Mouse (Mus musculus): Measurements from ENCODE around the gene Sorcs2. TPM values are rescaled to one million over a fixed set of nuclear protein-coding genes. Genes with fewer than 3 reads are reported as not detected.
"Not testable (repeated sequence)": the region's sequence is repeated elsewhere in the genome, so short reads cannot be mapped to it uniquely, and the experiment has no call there.

Sorcs2 gene
- total RNA-seq, 1 experiment from 2014 or later = 1.4 TPM

- ATAC-seq (replicated peaks; ENCODE audit: insufficient number of reproducible peaks, low FRiP score, low TSS enrichment, poor library complexity, severe bottlenecking) = no peak
Measured at GRCm38 (mm10) chr5:36396011-36396410, 1.9 kb downstream of the Sorcs2 start.

GRCm38 (mm10) chr5:36394840-36395515 is 3.0 kb downstream of the Sorcs2 start:
- ATAC-seq (replicated peaks; ENCODE audit: insufficient number of reproducible peaks, low FRiP score, low TSS enrichment, poor library complexity, severe bottlenecking) = no peak

GRCm38 (mm10) chr5:36391751-36392150 is 6.2 kb downstream of the Sorcs2 start:
- ATAC-seq (replicated peaks; ENCODE audit: insufficient number of reproducible peaks, low FRiP score, low TSS enrichment, poor library complexity, severe bottlenecking) = no peak

- ATAC-seq (replicated peaks; ENCODE audit: insufficient number of reproducible peaks, low FRiP score, low TSS enrichment, poor library complexity, severe bottlenecking) = not testable (repeated sequence)
Measured at GRCm38 (mm10) chr5:36390591-36390927, 7.4 kb downstream of the Sorcs2 start.

GRCm38 (mm10) chr5:36389731-36390590 is 8.0 kb downstream of the Sorcs2 start:
- no peak for ATAC-seq (replicated peaks; ENCODE audit: insufficient number of reproducible peaks, low FRiP score, low TSS enrichment, poor library complexity, severe bottlenecking)

GRCm38 (mm10) chr5:36385062-36385461 is 12.9 kb downstream of the Sorcs2 start:
- ATAC-seq (replicated peaks; ENCODE audit: insufficient number of reproducible peaks, low FRiP score, low TSS enrichment, poor library complexity, severe bottlenecking) = no peak

GRCm38 (mm10) chr5:36383431-36383830 is 14.5 kb downstream of the Sorcs2 start:
- ATAC-seq (replicated peaks; ENCODE audit: insufficient number of reproducible peaks, low FRiP score, low TSS enrichment, poor library complexity, severe bottlenecking) = no peak

- no peak for ATAC-seq (replicated peaks; ENCODE audit: insufficient number of reproducible peaks, low FRiP score, low TSS enrichment, poor library complexity, severe bottlenecking)
Measured at GRCm38 (mm10) chr5:36382721-36383120, 15.2 kb downstream of the Sorcs2 start.

- ATAC-seq (replicated peaks; ENCODE audit: insufficient number of reproducible peaks, low FRiP score, low TSS enrichment, poor library complexity, severe bottlenecking) = no peak
Measured at GRCm38 (mm10) chr5:36382134-36382693, 15.7 kb downstream of the Sorcs2 start.

- ATAC-seq (replicated peaks; ENCODE audit: insufficient number of reproducible peaks, low FRiP score, low TSS enrichment, poor library complexity, severe bottlenecking) = no peak
Measured at GRCm38 (mm10) chr5:36379938-36380511, 17.9 kb downstream of the Sorcs2 start.

- no peak for ATAC-seq (replicated peaks; ENCODE audit: insufficient number of reproducible peaks, low FRiP score, low TSS enrichment, poor library complexity, severe bottlenecking)
Measured at GRCm38 (mm10) chr5:36378370-36378738, 19.6 kb downstream of the Sorcs2 start.

- ATAC-seq (replicated peaks; ENCODE audit: insufficient number of reproducible peaks, low FRiP score, low TSS enrichment, poor library complexity, severe bottlenecking) = no peak
Measured at GRCm38 (mm10) chr5:36377456-36378369, 20.2 kb downstream of the Sorcs2 start.

- ATAC-seq (replicated peaks; ENCODE audit: insufficient number of reproducible peaks, low FRiP score, low TSS enrichment, poor library complexity, severe bottlenecking) = no peak
Measured at GRCm38 (mm10) chr5:36375886-36376285, 22.1 kb downstream of the Sorcs2 start.

- ATAC-seq (replicated peaks; ENCODE audit: insufficient number of reproducible peaks, low FRiP score, low TSS enrichment, poor library complexity, severe bottlenecking) = no peak
Measured at GRCm38 (mm10) chr5:36374221-36375050, 23.5 kb downstream of the Sorcs2 start.

GRCm38 (mm10) chr5:36373246-36373891 is 24.6 kb downstream of the Sorcs2 start:
- peak; percentile 38; the same call in 1 of the 2 replicates for ATAC-seq (replicated peaks; ENCODE audit: insufficient number of reproducible peaks, low FRiP score, low TSS enrichment, poor library complexity, severe bottlenecking)

GRCm38 (mm10) chr5:36371731-36372130 is 26.2 kb downstream of the Sorcs2 start:
- no peak for ATAC-seq (replicated peaks; ENCODE audit: insufficient number of reproducible peaks, low FRiP score, low TSS enrichment, poor library complexity, severe bottlenecking)

- ATAC-seq (replicated peaks; ENCODE audit: insufficient number of reproducible peaks, low FRiP score, low TSS enrichment, poor library complexity, severe bottlenecking) = no peak
Measured at GRCm38 (mm10) chr5:36369261-36369684, 28.7 kb downstream of the Sorcs2 start.

Data from monocyte, adult 5-6 weeks (primary cell).